Mouse (Mus musculus): ENCODE results near the gene Ccr10.
"Not testable (repeated sequence)": the region's sequence is repeated elsewhere in the genome, so short reads cannot be mapped to it uniquely, and the experiment has no call there.

Gene Ccr10

DNA sequence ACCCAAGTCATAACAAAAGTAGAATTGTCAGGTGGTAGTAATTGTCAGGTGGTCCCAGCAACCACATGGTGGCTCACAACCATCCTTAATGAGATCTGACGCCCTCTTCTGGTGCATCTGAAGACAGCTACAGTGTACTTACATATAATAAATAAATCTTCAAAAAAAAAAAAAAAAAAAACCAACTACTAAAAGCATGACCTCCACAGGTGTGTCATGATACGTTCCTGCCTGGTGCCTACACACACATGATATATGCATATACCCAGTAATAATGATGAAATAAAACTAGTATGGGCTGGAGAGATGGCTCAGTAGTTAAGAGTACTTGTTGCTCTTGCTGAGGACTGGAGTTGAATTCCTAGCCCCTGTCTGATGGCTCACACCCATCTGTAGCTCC is 24.2 kb downstream of the Ccr10 start:
- no peak for DNase-seq

DNA sequence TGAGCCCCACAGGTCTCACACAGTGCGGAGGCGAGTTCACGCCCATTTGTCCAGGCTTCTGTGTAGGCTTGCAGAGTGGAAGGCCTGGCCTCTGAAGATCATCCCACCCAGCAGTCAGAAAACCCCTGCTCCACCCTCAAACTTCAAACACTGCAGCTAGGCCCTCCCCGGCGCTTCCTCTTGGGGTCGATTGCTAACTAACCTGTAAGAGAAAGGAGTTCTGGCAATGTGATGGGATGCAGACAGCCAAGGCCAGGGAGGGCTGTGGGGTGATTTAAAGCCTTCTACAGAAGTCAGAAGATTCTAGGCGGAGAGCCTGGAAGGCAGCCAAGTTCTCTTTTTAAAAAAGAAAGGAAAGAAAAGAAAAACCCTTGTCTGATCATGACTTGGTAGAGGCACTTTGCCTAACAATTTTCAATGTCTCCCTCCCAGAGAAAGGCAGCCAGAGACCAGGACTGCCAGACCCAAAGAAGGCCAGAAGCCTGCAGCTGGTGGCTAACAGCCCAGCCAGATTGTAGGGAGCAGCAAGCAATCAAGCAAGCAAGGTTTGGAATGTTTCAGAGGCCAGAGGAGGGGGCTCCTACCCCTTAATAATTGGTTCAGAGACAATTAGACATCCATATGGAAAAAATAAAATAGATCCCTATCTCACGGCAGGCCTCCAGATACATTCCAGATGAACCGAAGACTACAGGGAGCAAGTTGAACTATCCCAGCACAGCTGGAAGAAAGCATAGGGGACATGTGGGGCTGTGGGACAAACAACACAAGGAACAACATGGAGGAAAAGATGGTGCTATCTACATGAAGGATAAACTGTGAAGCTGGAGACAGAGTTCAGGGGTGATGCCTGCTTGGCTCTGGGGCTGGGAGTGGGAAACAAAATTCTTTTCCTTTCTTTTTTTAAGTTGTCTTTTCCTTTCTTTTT is 25.8 kb downstream of the Ccr10 start:
- no peak for DNase-seq

DNA sequence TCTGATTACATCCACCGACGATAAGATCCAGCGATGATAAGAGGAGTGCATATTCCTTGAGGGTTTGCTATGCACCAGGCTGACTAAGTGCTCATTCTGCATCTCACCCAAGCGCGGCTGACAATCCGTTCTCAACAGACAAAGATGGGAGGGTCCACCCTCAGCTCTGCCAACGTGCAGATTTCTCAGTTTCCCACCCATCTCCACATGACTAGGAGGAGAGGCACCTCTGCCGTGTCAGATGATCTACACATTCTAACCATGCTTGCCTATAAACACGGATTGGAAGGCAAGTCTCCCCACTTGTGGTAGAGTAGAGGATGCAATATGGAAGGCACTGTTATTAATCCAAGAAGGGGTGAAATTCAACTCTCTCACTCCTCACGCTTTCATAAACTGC is 26.5 kb downstream of the Ccr10 start:
- no peak for DNase-seq

DNA sequence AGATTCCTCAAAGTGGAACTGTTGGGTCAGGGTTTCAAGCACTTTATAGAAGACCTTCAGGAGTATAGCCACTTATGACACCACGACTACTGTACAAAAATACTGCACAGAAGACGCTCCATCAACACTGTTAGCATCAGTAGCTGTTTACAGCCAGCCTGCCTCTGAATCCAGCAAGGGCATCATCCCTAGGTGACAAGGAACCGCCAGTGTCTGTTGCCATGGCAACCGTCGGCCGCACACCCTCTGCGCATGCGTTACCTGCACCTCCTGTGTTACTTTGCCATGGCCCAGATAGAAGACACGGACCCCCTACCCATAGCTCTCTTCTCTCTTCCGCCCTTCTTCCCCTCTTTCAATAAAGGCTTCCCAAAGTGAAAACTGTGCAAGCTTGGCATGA is 28.9 kb downstream of the Ccr10 start:
- no peak for DNase-seq

DNA sequence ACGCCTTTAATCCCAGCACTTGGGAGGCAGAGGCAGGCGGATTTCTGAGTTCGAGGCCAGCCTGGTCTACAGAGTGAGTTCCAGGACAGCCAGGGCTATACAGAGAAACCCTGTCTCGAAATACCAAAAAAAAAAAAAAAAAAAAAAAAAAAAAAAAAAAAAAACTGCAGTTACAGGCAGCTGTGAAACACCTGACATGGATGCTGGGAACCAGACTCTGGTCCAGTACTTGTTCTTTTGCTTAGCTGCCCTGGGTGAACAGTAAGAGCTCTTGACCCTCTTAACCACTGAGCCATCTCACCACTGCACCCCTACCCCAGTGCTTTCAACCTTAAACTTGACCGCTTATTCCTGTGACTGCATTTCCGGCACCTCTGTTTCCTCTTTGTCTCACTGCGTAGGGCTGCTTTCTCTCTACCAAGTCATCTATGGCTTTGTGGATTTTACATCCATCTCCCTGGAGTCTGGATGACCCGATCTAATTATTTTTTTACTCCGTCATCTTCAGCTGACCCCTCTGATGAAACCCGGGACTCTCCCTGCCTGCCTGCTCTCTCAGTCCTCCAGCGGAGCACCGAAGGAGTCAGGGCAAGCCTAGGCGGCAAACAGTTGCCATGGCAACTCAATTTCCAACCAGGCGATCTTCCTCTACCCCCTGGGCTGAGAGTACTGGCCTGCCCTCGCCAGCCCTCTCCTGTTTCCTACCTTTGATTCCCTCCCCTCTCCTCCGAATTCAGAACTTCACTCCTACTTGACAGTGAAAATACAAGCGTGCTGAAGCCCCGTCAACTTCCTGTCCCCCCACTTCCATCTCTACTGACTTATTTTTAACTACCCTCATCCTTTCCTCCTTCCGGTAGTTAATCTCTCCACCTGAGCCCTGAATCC is 31.7 kb downstream of the Ccr10 start:
- peak in 1 of 2 experiments; percentile 48 for DNase-seq

DNA sequence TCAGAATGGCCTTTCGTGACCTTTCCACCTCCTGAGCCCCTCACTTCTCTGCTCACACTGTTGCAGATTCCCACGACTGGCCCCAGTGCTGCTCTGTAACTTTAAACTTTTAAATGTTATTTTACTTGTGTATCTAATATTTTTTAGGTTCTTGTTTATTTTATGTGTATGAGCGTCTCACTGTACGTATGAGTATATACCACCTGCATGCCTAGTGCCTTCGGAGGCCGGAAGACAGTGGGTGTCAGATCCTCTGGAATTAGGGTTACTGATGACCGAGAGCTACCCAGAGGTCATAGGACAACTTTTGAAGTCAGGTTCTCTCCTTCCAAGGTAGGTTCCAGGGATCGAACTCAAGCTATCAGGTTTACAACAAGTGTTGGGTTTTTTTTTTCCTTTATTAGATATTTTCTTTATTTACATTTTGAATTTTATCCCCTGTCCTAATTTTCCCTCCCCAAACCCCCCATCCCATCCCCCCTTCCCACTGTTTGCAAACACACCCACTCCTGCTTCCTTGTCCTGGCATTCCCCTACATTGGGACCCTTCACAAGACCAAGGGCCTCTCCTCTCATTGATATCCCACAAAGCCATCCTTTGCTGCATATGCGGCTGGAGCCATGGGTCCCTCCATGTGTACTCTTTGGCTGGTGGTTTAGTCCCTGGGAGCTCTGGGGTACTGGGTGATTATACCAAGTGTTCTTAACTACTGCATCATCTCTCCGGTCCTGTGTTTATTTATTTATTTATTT is 32.9 kb downstream of the Ccr10 start:
- no peak for DNase-seq

DNA sequence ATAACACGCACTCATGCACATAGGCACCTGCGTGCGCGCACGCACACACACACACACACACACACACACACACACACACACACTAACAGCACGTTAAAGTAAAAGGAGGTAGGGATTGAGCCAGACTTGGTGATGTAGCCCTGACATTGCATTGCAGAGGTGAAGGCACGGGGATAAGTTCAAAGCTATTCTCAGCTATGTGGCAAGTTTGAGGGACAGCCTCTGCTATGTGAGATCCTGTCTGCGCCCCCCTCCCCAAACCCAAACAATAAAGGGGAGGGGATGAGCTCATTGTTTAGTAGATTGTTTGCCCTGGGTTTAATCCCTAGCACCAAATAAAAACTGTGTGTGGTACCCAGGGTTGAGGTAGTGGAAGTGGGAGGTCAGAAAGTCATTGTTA is 34.2 kb downstream of the Ccr10 start:
- DNase-seq: no peak

DNA sequence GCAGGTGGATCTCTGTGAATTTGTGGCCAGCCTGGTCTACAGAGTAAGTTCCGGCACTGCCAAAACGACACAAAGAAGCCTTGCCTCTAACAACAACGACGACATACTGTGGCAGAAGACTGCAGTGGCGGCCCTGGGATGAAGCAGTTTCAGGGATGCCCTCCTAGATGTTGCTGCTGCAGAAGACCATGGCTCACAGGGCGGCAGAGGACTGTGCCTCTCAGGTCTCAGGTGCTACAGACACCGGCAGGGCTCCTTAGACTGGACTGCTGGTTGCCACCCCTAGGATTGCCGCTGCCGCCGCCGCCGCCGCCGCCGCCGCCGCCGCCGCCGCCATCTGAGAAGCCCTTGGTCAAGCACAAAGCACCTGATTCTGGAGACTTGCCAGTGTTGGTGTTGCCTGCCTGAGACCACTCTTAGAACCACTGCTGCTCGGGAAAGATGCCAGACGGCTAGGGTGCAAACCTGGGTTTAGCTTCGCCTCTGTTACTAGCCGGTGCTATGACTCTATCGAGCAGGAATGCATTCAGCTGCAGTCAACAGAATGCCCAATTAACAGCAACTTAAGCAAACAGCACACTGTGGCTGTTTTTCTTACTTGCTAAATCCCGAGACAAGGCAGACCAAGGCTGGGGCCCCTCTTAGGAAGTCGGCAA is 35.0 kb downstream of the Ccr10 start:
- no peak for DNase-seq

DNA sequence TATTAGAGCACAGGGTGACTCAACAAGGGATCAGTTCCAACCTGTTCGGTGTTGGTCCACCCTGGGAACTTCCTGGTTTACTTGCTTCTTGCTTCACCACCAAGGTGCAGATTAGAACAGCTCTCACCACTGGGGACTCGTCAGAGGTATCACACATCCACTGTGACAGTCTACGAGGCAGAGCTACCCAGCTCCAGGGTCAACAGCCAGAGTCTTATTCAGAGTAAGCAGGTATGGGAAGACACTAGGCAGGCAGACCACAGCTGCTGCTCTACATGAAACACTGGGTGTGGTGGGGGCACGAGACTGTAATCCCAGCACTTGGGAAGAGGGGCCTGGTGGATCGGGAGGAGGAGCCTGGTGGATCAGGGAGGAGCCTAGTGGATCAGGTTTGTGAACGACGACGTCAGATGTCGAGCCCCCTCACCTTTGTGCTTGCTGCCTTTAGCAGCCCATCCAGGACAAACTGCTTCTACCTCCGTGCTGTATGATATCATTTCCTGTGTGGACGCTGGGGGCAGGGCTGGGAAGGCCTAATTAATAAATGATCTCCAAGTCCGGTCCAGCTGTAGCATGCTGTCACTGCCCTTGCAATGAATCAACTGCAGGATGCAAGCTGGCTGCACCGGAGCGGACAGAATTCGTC is 36.6 kb downstream of the Ccr10 start:
- no peak for DNase-seq

DNA sequence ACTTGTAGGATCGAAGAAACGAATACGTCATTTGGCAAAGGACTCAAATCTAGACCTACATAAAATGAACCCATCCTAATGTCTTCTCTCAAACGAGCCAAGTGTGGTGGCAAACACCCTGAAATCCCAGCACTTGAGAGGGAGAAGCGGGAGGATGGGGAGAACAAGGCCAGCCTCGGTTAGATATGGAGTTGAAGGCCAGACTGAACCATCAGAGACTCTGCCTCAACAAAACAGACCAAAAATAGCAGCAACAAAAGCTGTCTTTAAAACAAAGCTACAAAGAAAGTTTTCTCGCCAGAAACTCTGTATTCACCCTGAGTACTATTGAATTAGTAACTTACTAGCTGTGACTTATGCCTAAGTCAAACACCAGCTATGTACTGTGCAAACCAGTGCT is 38.2 kb downstream of the Ccr10 start:
- no peak for DNase-seq

DNA sequence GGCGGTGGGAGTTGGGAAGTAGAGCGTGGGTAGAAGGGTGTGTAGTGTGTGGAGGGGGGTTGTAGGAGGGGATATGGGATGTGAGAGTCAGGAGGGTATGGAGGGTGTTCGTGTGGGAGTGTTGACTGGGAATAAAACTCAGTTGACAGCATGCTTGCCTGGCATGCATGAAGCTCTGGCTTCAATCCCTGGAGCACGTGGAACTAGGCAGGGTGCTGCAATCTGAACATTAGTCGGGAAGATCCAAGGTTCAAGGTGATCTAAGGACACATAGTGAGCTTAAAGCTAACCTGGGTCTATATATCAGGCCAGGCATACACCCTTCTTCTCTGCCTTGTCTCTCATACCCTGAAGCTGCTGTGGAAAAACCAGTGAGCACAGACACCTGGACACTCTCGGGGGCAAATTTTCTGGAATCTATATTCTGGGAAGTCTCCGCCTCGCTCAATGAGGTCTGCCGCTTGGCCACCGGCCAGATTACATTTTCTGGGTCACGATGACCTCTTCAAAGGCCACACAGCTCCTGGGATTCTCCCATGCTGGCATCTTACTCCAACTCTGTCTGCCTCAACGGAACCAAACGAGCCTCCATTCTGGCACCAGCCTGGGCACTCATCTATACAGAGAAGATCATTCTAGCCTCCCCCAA is 40.9 kb downstream of the Ccr10 start:
- DNase-seq: no peak

DNA sequence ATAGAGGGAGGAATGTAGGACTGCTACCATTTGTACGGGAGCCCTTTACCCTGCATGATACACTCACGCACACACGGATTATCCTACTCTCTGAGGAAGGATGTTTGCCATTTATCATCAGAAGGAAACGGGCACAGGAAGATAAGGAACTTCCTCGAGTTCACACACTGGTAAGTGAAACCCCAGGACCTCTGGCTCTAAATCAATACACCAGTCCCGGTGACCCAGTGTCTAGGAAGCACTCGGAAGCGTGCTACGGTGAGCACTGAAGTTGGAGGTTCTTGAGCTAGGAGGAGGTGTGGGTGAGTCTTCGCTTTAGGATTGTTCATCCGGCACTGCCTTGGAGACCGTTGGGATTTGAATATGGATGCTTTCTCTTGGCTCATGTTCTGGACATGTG is 42.2 kb downstream of the Ccr10 start:
- DNase-seq: no peak

DNA sequence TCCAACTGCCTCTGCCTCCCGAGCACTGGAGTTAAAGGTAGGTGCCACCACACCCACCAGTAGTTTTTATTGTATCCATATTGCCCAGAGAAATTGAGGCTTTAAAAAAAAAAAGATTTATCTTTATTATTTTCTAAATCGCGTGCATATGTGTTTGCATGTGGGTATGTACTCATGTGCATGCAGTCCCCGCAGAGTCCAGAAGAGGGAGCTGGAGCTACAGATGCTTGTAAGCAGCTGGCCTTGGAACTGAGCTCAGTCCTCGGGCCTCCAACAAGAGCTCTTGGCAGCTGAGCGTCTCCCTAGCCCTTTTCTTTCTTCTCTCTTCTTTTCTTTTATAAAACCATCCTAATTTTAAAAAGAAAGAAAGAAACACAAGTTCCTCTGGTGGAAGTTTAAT is 43.5 kb downstream of the Ccr10 start:
- DNase-seq: no peak

DNA sequence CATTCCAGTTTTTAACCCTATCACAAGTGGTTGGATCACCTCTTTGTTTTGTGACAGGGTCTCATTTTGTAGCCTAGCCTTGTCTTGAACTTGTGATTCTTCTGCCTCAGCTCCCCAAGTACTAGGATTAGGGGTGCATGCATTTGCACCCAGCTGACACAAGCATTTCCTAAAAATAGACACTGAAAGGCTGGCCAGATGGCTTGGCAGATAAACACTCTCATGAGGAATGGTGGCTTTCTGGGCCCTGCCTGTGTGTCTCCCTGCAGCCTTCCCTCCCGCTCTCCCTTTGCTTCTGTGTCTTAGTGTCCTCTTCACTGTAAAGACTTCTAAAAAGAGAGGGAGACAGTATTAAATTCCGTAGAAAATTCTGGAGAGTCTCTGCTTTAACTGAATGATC is 44.1 kb downstream of the Ccr10 start:
- DNase-seq: no peak

DNA sequence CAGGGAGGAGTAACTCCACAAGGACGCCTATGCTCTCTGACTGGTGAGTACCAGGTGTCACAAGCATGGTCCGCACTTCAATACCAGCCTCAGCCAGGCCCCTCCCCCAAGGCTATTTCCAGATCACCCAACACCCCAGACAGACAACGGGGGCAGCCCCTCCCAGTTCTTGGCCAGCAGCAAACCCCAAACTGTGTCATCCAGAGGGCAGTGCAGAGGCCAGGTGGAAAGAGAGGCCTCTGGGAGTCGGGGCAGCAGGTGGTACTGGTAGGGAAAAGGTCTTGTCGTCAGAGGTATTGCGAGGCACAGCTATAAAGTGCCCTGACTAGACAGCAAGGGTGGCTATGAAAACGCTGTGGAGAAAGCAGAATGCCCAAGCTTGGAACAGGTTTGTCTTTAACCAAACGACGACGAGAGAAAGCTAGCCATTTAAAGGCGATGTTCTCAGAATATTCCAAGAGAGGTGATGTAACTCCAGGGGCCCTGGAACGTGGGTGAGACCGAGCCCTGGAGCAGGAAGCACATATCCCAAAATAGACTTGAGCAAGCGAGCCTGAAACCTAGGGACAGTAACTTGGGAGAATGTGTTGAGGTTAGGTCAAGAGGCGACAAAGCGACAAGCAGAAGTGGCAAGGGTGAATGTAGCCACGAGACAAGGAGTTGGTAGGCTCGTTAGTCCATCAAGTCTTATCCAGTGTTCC is 45.0 kb downstream of the Ccr10 start:
- no peak for DNase-seq

DNA sequence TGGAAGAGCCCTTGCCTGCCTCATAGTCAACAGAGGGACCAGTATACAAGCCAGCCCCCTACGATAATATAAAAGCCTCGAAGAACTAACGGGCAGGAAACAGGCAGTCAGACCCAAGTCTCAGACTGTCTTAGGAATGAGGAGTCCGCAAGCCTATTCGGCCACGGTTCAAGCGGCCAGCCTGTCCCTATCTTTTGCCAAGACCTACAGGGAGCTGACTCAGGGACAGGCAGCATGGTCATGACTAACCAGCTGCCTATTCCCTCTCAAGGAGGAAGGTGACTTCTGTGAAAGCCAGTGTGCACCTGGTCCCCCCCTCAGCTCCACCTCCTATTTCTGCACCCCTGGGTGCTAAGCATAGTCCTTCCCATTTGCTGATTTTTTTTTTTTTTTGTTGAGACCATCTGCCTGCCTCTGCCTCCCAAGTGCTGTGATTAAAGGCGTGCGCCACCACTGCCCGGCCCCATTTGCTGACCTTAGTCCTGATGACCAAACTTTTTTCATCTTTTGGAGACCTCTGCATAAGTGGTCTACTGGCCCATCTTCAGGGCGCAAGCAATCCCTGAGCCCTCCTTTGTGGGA is 46.2 kb downstream of the Ccr10 start:
- DNase-seq: no peak

DNA sequence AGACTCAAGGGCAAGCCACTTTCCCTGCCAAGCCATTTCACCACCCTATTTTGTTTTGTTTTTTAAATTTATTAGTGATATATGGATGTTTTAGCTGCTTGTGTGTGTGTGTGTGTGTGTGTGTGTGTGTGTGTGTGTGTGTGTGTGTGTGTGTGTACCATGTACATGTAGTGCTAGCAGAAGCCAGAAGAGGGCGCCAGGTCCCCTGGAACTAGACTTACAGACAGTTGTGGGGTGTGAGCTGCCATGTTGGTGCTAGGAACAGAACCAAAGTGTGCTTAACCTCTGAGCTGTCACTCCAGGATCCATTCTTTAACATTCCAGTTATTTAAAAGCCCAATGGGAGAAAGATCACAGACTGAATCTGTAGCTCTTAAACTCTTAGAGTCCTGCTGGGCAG is 48.2 kb downstream of the Ccr10 start:
- no peak for DNase-seq

DNA sequence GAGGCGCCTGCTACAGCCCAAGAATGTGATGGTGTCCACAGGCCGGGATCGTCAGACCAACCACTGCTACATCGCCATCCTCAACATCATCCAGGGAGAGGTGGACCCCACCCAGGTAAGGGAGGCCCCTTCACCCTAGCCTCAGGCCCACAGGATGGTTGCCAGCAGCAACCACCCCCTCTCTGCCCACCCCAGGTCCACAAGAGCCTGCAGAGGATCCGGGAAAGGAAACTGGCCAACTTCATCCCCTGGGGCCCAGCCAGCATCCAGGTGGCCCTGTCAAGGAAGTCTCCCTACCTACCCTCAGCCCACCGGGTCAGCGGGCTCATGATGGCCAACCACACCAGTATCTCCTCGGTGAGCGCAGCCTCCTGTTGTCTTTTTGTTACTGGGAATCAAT is 50.2 kb downstream of the Ccr10 start:
- DNase-seq: not testable (repeated sequence)

DNA sequence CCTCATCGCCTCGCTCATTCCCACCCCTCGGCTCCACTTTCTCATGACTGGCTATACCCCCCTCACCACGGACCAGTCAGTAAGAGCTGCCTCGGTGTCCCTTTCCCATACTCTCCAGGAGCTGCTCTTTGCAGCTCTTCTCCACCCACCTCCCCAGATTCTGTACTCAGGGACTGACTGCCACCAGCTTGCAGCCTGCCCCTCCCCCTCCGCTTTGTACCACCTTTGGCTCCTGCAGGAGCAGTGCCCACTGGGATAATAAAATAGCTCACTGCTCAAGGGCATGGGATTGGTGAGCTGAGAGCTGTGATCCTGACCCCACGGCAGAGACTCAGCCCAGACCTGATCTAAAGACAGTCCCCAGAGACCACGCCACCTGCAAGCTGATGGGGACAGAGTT is 50.7 kb downstream of the Ccr10 start:
- not testable (repeated sequence) for DNase-seq

Measured in spleen, adult 18-20 months (tissue).